Mouse (Mus musculus) myocyte (in vitro differentiated cells): Measurements from ENCODE around the gene Rnf144a. TPM values are rescaled to one million over a fixed set of nuclear protein-coding genes. Genes with fewer than 3 reads are reported as not detected.
"Not testable (repeated sequence)": the region's sequence is repeated elsewhere in the genome, so short reads cannot be mapped to it uniquely, and the experiment has no call there.

Experiments
- H3K27me3 ChIP-seq: one replicate; pipeline ENCODE4 v1.6.1; 2011; ENCODE audit not compliant: control insufficient read depth, insufficient read depth, insufficient read length
- H3K36me3 ChIP-seq: one replicate; pipeline ENCODE4 v1.6.1; 2011; ENCODE audit not compliant: control insufficient read depth, insufficient read depth
- H3K4me2 ChIP-seq: one replicate; pipeline ENCODE4 v1.6.1; 2011; ENCODE audit warnings: low read depth, control low read depth
- H3K4me3 ChIP-seq: one replicate; pipeline ENCODE4 v1.5.1; 2011; ENCODE audit warnings: mild to moderate bottlenecking, control low read depth, moderate library complexity
- H3K79me2 ChIP-seq: one replicate; pipeline ENCODE4 v1.6.1; 2011; ENCODE audit not compliant: control insufficient read depth, insufficient read depth
- H3ac ChIP-seq: one replicate; pipeline ENCODE4 v1.6.1; 2011; ENCODE audit not compliant: control insufficient read depth, insufficient read length
- CEBPB ChIP-seq: IDR thresholded peaks from 2 replicates; pipeline ENCODE4 v1.6.1; 2011; ENCODE audit warnings: mild to moderate bottlenecking, moderate library complexity; ENCODE audit not compliant: poor library complexity, insufficient read depth, severe bottlenecking
- E2F4 ChIP-seq: IDR thresholded peaks from one replicate; pipeline ENCODE4 v1.6.1; 2011; ENCODE audit warnings: mild to moderate bottlenecking, control low read depth, moderate library complexity; ENCODE audit not compliant: insufficient read depth
- MAX ChIP-seq: IDR thresholded peaks from one replicate; pipeline ENCODE4 v1.6.1; 2011; ENCODE audit warnings: low read depth, mild to moderate bottlenecking, control low read depth
- MYOD1 ChIP-seq, 3 experiments: IDR thresholded peaks; one replicate each; pipeline ENCODE4 v1.6.1; 2011; ENCODE audit warnings: control low read depth in 2 of 3, low read depth in 2 of 3, mild to moderate bottlenecking in 2 of 3, moderate library complexity in 1 of 3; ENCODE audit not compliant: insufficient read length in 2 of 3, control insufficient read depth in 1 of 3
- MYOG ChIP-seq, 3 experiments: IDR thresholded peaks; one replicate each; pipeline ENCODE4 v1.6.1; 2011; ENCODE audit warnings: control low read depth in 2 of 3, low read depth in 2 of 3, mild to moderate bottlenecking in 2 of 3; ENCODE audit not compliant: insufficient read length in 2 of 3, control insufficient read depth in 1 of 3, insufficient read depth in 1 of 3
- POLR2A ChIP-seq: IDR thresholded peaks from one replicate; pipeline ENCODE4 v1.6.1; 2011; ENCODE audit warnings: low read depth, mild to moderate bottlenecking, control low read depth, moderate library complexity; ENCODE audit not compliant: insufficient read length
- POLR2AphosphoS2 ChIP-seq: IDR thresholded peaks from one replicate; pipeline ENCODE4 v1.6.1; 2011; ENCODE audit warnings: low read depth, control low read depth; ENCODE audit not compliant: insufficient read length
- REST ChIP-seq: IDR thresholded peaks from one replicate; pipeline ENCODE4 v1.6.1; 2011; ENCODE audit warnings: mild to moderate bottlenecking, control low read depth, moderate library complexity; ENCODE audit not compliant: insufficient read depth, insufficient read length
- SRF ChIP-seq: IDR thresholded peaks from one replicate; pipeline ENCODE4 v1.6.1; 2011; ENCODE audit warnings: low read depth; ENCODE audit not compliant: control insufficient read depth, insufficient read length
- TCF12 ChIP-seq: IDR thresholded peaks from one replicate; pipeline ENCODE4 v1.6.1; 2011; ENCODE audit warnings: mild to moderate bottlenecking, control low read depth; ENCODE audit not compliant: poor library complexity, insufficient read depth, severe bottlenecking
- TCF3 ChIP-seq: IDR thresholded peaks from one replicate; pipeline ENCODE4 v1.6.1; 2011; ENCODE audit warnings: low read depth, control low read depth; ENCODE audit not compliant: insufficient read length
- USF1 ChIP-seq: IDR thresholded peaks from one replicate; pipeline ENCODE4 v1.6.1; 2011; ENCODE audit warnings: low read depth, mild to moderate bottlenecking, control low read depth, moderate library complexity
- polyA plus RNA-seq: library from polyadenylated mRNA; unstranded; fragments of >200 nt; fragmentation: generic; extraction: Trizol; gene quantifications from one replicate; pipeline ENCODE4 v1.2.1, GENCODE M21; 2012; ENCODE audit warnings: missing spikeins

Rnf144a gene
- polyA plus RNA-seq, 1 experiment, result not detected

GRCm38 (mm10) chr12:26299515-26300090 lies 115.5 kb downstream of the Rnf144a start:
- no peaks in the 10 kb centered on the region for H3K79me2 ChIP-seq
- no peak overlapping the region for H3K4me2 ChIP-seq
- H3ac ChIP-seq, result no peak overlapping the region
- no peaks in the 10 kb centered on the region for H3K27me3 ChIP-seq
- no peak overlapping the region for H3K4me3 ChIP-seq
- no peaks in the 10 kb centered on the region for H3K36me3 ChIP-seq
- TF ChIP-seq TCF12, result no peak
- no peak for TF ChIP-seq REST
- no peak for TF ChIP-seq E2F4

GRCm38 (mm10) chr12:26295995-26296394 lies 119.1 kb downstream of the Rnf144a start:
- not testable (repeated sequence) for H3K36me3 ChIP-seq, H3K4me2 ChIP-seq, H3K4me3 ChIP-seq, H3ac ChIP-seq, H3K79me2 ChIP-seq, H3K27me3 ChIP-seq

- no peak overlapping the region for H3ac ChIP-seq
- H3K36me3 ChIP-seq, result no peaks in the 10 kb centered on the region
- H3K79me2 ChIP-seq, result no peaks in the 10 kb centered on the region
- TF ChIP-seq MYOD1 (IDR thresholded peaks at IDR 0.05; ENCODE audit: control insufficient read depth in 1 of 3, insufficient read length in 2 of 3, low read depth in 2 of 3) (no peak), MAX (no peak)
- H3K4me3 ChIP-seq, result no peak overlapping the region
- no peaks in the 10 kb centered on the region for H3K27me3 ChIP-seq
- no peak overlapping the region for H3K4me2 ChIP-seq
Observed at GRCm38 (mm10) chr12:26289200-26289599, 125.9 kb downstream of the Rnf144a start.

GRCm38 (mm10) chr12:26288347-26288746 lies 126.7 kb downstream of the Rnf144a start:
- Histone ChIP-seq H3K79me2 (no peaks in the 10 kb centered on the region), H3K27me3 (no peaks in the 10 kb centered on the region), H3K36me3 (no peaks in the 10 kb centered on the region), H3ac (no peak overlapping the region), H3K4me2 (no peak overlapping the region), H3K4me3 (no peak overlapping the region)
- TF ChIP-seq E2F4 (no peak), SRF (no peak), POLR2AphosphoS2 (no peak), MYOD1 (IDR thresholded peaks at IDR 0.05; ENCODE audit: control insufficient read depth in 1 of 3, insufficient read length in 2 of 3, low read depth in 2 of 3) (no peak), TCF3 (no peak), CEBPB (no peak), TCF12 (no peak), USF1 (no peak), MYOG (IDR thresholded peaks at IDR 0.05; ENCODE audit: control insufficient read depth in 1 of 3, insufficient read depth in 1 of 3, insufficient read length in 2 of 3, low read depth in 2 of 3) (no peak), POLR2A (no peak), REST (no peak), MAX (no peak)

- H3K4me3 ChIP-seq, result no peak overlapping the region
- no peak for TF ChIP-seq SRF
- TF ChIP-seq CEBPB, result no peak
- no peak for TF ChIP-seq TCF3
- TF ChIP-seq POLR2A, result no peak
- no peak for TF ChIP-seq MAX
- TF ChIP-seq REST, result no peak
- TF ChIP-seq POLR2AphosphoS2, result no peak
- no peak for TF ChIP-seq TCF12
- TF ChIP-seq USF1, result no peak
- TF ChIP-seq E2F4, result no peak
- no peak for TF ChIP-seq MYOG (IDR thresholded peaks at IDR 0.05; ENCODE audit: control insufficient read depth in 1 of 3, insufficient read depth in 1 of 3, insufficient read length in 2 of 3, low read depth in 2 of 3)
- TF ChIP-seq MYOD1 (IDR thresholded peaks at IDR 0.05; ENCODE audit: control insufficient read depth in 1 of 3, insufficient read length in 2 of 3, low read depth in 2 of 3), result no peak
- H3K27me3 ChIP-seq, result no peaks in the 10 kb centered on the region
- no peaks in the 10 kb centered on the region for H3K79me2 ChIP-seq
- H3ac ChIP-seq, result no peak overlapping the region
- H3K4me2 ChIP-seq, result no peak overlapping the region
- H3K36me3 ChIP-seq, result no peaks in the 10 kb centered on the region
Observed at GRCm38 (mm10) chr12:26285939-26286338, 129.1 kb downstream of the Rnf144a start.

GRCm38 (mm10) chr12:26285460-26285859 lies 129.6 kb downstream of the Rnf144a start:
- no peaks in the 10 kb centered on the region for H3K36me3 ChIP-seq
- no peaks in the 10 kb centered on the region for H3K79me2 ChIP-seq
- H3K4me3 ChIP-seq, result no peak overlapping the region
- H3K27me3 ChIP-seq, result no peaks in the 10 kb centered on the region
- no peak overlapping the region for H3ac ChIP-seq
- no peak overlapping the region for H3K4me2 ChIP-seq
- TF ChIP-seq POLR2AphosphoS2 (no peak), USF1 (no peak), MYOG (IDR thresholded peaks at IDR 0.05; ENCODE audit: control insufficient read depth in 1 of 3, insufficient read depth in 1 of 3, insufficient read length in 2 of 3, low read depth in 2 of 3) (no peak), E2F4 (no peak), MYOD1 (IDR thresholded peaks at IDR 0.05; ENCODE audit: control insufficient read depth in 1 of 3, insufficient read length in 2 of 3, low read depth in 2 of 3) (no peak), SRF (no peak)
